Mouse (Mus musculus) spleen, adult 2 months (tissue): ENCODE measurements around the gene Fadd.

Experiments used
- CTCF ChIP-seq: fragments of 200-500 bp; IDR thresholded peaks from 2 replicates; pipeline ENCODE4 v1.5.1; 2011; ENCODE audit warnings: mild to moderate bottlenecking, inconsistent platforms; ENCODE audit not compliant: insufficient read depth, insufficient read length, insufficient replicate concordance; ENCODE audit errors: extremely low read depth
- POLR2A ChIP-seq: fragments of 200-500 bp; IDR thresholded peaks from 2 replicates; pipeline ENCODE4 v1.6.1; 2011; ENCODE audit warnings: low read depth, low read length, inconsistent platforms

DNA sequence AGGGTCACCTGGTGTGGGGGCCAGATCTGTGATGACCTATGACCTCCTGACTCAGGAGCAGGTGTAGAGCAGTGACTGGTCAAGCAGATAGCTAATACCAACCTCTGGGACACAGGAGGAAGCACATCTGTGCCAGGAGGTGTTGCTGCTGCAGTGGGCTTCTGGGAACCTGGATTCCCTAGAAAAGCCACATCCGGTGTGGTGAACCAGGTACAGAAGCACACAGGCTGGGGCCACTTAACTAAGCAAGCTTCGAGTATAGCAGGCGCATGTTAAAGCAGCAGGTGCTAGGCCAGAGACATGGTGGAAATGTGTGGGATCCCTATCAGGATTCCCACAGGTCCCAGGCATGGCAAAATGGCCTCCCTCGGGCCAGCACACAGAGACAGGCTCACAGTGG is 21.7 kb downstream of the Fadd start:
- no peak for TF ChIP-seq POLR2A
- TF ChIP-seq CTCF, result no peak
